Mouse (Mus musculus) kidney, postnatal 0 days (tissue): Measurements from ENCODE around the gene Gm28230. TPM values are rescaled to one million over a fixed set of nuclear protein-coding genes. Genes with fewer than 3 reads are reported as not detected.

Experiments
- ATAC-seq: fragments of 200-750 bp; cut with Nextera tagmentation; replicated peaks from 2 replicates; pipeline ENCODE4 v1.8.0; 2017; ENCODE audit warnings: low read depth, moderate number of reproducible peaks, moderate TSS enrichment, moderate library complexity; ENCODE audit not compliant: low FRiP score
- DNase-seq: peaks from one replicate; pipeline ENCODE4 v3.0.0-alpha.2; 2016; ENCODE audit warnings: low spot score
- H3K27ac ChIP-seq: fragments of 300-500 bp; sonication (generic); 2 replicates; pipeline ENCODE4 v1.5.1; 2014; ENCODE audit warnings: mild to moderate bottlenecking
- H3K27me3 ChIP-seq: fragments of 300-500 bp; sonication (generic); 2 replicates; pipeline ENCODE4 v1.6.1; 2014; ENCODE audit warnings: low read length, mixed read lengths; ENCODE audit not compliant: insufficient read depth
- H3K36me3 ChIP-seq: fragments of 300-500 bp; sonication (generic); 2 replicates; pipeline ENCODE4 v1.6.1; 2014; ENCODE audit warnings: low read length, mixed read lengths; ENCODE audit not compliant: insufficient read depth
- H3K4me1 ChIP-seq: fragments of 300-500 bp; sonication (generic); replicated peaks from 2 replicates; pipeline ENCODE4 v1.6.1; 2014; ENCODE audit warnings: antibody characterized with exemption, low read length, mixed read lengths; ENCODE audit not compliant: insufficient read depth
- H3K4me2 ChIP-seq: fragments of 300-500 bp; sonication (generic); 2 replicates; pipeline ENCODE4 v1.6.1; 2014; ENCODE audit warnings: mild to moderate bottlenecking, low read length, moderate library complexity, mixed read lengths
- H3K4me3 ChIP-seq: fragments of 300-500 bp; sonication (generic); replicated peaks from 2 replicates; pipeline ENCODE4 v1.5.1; 2014; ENCODE audit warnings: low read depth, low read length
- H3K9ac ChIP-seq: fragments of 300-500 bp; sonication (generic); 2 replicates; pipeline ENCODE4 v1.6.1; 2014; ENCODE audit warnings: low read depth, low read length
- H3K9me3 ChIP-seq: fragments of 300-500 bp; sonication (generic); replicated peaks from 2 replicates; pipeline ENCODE4 v1.6.1; 2016; ENCODE audit warnings: low read length, inconsistent platforms, mixed read lengths
- CTCF ChIP-seq: IDR thresholded peaks from 2 replicates; pipeline ENCODE4 v1.5.1; 2016; ENCODE audit warnings: antibody characterized with exemption, low read depth, mild to moderate bottlenecking, moderate library complexity
- WGBS: fragments of 180-500 bp; shearing (Covaris S2); extraction: QIAGEN DNeasy Blood & Tissue Kit; methylation state at CpG from one replicate; pipeline ENCODE4 v1.1.7; 2014; 5-methylcytosine and 5-hydroxymethylcytosine counted together
- polyA plus RNA-seq: library from polyadenylated mRNA; unstranded; fragments of >200 nt; fragmentation: Nextera tagmentation; extraction: Ambion mirVana; gene quantifications from 2 replicates; pipeline ENCODE4 v1.2.1, GENCODE M21; 2015

Gm28230 gene
- polyA plus RNA-seq, 1 experiment from 2014 or later, result 1.3 TPM

DNA sequence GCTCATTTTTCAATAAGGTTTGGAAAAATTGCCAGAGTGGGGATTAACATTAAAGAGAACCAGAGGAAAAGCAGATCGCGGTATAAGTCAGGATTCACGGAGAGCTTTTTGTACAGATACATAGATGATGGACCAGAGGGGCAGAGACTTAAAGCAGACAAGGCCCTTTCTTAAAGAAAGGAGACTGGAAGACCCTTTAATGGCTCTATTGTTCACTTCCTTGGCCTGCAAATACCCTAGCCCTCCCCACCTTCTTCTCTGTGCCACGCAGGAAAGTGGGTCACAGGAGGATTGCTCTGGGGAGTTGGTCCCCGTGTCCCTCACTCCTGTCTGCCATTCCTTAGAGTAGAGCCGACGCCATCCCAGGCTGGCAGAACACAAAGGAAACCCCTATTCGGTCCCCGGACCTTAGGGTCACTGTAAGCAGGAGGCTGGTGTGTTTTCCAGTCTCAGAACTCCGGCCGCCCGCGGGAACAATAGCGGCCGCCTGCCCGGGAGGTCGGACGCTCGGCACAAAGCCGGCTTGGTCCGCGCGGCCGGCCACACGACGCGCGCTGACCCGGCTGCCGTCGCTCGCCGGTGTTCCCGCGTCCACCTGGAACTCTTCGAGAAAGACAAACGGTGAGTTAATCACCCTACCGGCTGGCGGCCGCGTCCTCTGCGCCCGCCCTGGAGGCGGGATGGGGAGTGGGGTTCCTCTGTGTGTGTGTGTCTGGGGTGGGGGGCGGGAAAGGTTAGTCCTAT is 26.1 kb downstream of the Gm28230 start:
- Histone ChIP-seq H3K4me3 (peak overlapping the region; percentile 39), H3K27ac (peak overlapping the region; percentile 26; the same call in 1 of the 2 replicates), H3K27me3 (no peaks in the 10 kb centered on the region), H3K4me2 (peak overlapping the region; percentile 78), H3K9ac (peak overlapping the region; percentile 43), H3K9me3 (no peaks in the 10 kb centered on the region), H3K4me1 (peaks cover 12% of the 10 kb centered on the region; the same call in 1 of the 2 replicates), H3K36me3 (no peaks in the 10 kb centered on the region)
- 6% methylated on average over 45 of the region's 45 CpGs for WGBS
- DNase-seq (no peak), ATAC-seq (peak; percentile 19; the same call in 1 of the 2 replicates)
- TF ChIP-seq CTCF, result no peak

DNA sequence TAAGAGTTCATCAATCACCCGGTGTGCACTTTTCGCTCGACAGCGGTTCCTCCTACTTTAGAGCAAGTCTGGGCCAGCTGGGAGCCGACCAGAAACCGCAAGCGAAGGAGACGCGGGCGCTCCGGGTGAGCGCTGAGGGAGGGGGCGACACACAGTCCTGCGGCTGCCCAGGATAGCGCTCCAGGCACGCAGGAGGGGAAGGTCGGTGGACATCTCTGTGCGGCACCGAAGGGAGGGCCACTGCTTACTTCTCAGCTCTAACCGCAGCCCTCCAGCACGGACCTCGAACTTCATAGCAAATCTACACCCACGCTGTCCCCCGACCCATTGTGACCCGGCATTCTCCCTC is 26.6 kb downstream of the Gm28230 start:
- Histone ChIP-seq H3K27me3 (no peaks in the 10 kb centered on the region), H3K27ac (peak overlapping the region; percentile 26; the same call in 1 of the 2 replicates), H3K9ac (peak overlapping the region; percentile 43)

DNA sequence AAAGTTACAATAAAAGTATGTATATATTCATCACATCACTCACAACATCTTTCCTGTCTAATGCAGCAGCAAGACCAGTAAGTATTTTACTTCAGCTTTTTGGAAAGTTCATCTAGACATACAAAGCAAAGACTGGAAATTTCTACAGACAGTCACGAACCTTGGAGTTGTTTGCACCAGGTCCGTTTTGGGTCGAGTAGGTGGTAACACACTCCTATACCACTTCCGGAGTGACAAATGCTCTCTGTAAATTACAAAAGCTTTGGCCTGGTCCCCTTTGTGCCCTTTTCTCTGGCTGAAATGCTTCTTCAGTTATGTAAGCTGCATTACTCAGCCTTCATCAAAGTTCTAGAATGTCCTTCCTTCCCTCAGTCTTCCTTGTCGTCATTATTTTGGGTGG is 27.2 kb downstream of the Gm28230 start:
- Histone ChIP-seq H3K9me3 (no peaks in the 10 kb centered on the region), H3K4me1 (peaks cover 12% of the 10 kb centered on the region; the same call in 1 of the 2 replicates), H3K36me3 (no peaks in the 10 kb centered on the region), H3K4me3 (no peak overlapping the region), H3K9ac (no peak overlapping the region), H3K27ac (no peak overlapping the region), H3K27me3 (no peaks in the 10 kb centered on the region), H3K4me2 (no peak overlapping the region)
- ATAC-seq, result no peak
- WGBS, result 41% methylated on average over 5 of the region's 5 CpGs
- no peak for DNase-seq
- no peak for TF ChIP-seq CTCF

More for the DNA sequence above, 26.6 kb downstream of the Gm28230 start:
- H3K36me3 ChIP-seq, result no peaks in the 10 kb centered on the region
- peaks cover 12% of the 10 kb centered on the region; the same call in 1 of the 2 replicates for H3K4me1 ChIP-seq
- H3K4me3 ChIP-seq, result peak overlapping the region; percentile 39
- ATAC-seq (peak; percentile 12; the same call in 1 of the 2 replicates), DNase-seq (no peak)
- no peaks in the 10 kb centered on the region for H3K9me3 ChIP-seq
- peak overlapping the region; percentile 78 for H3K4me2 ChIP-seq
- 3% methylated on average over 25 of the region's 25 CpGs for WGBS
- TF ChIP-seq CTCF, result no peak

DNA sequence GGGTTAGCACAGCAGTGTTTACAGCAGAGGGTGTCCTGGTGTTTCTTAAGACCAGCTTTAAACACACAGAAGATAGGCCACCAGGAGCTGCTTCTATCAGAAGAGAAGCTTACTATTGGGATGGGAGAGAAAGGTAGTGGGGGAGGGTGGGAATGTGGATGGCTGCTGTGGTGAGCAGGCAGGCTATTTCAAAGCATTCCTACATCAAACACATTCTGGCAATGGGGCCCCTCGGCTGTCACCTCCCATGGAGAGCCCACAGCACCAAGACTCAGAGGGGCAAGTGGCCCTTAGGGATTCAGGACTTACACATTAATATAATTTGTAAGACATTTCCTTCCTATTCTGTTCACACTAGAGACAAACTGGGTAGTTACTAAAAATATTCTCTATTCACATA is 33.6 kb downstream of the Gm28230 start:
- H3K9me3 ChIP-seq, result no peaks in the 10 kb centered on the region
- no peak for ATAC-seq
- WGBS, result 33% methylated on average over 1 of the region's 1 CpGs
- H3K27me3 ChIP-seq, result peaks cover 23% of the 10 kb centered on the region
- no peak overlapping the region for H3K9ac ChIP-seq
- no peak for DNase-seq
- H3K4me3 ChIP-seq, result no peak overlapping the region
- TF ChIP-seq CTCF, result no peak
- peaks cover 14% of the 10 kb centered on the region for H3K4me1 ChIP-seq
- no peak overlapping the region for H3K27ac ChIP-seq
- no peak overlapping the region for H3K4me2 ChIP-seq
- H3K36me3 ChIP-seq, result no peaks in the 10 kb centered on the region

DNA sequence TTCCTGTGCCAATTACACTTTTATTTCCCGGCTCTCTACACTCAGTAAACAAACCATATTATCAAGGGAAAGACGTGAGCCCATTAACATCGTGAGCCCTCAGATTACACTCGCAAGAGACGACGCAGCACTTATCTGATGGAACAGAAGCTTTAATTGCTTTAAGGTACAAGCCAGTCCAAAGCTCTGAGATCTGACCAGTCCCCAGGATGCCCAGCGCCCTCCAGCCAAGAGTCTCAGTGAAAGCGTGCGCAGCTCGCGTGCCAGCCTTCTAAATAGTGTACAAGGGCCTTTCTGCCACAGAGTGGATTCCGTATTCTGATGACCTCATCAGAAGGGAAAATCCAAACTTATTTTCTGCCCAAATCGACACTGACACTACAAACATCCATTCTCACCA is 35.4 kb downstream of the Gm28230 start:
- TF ChIP-seq CTCF, result no peak
- H3K4me2 ChIP-seq, result peak overlapping the region; percentile 90
- WGBS, result 6% methylated on average over 13 of the region's 13 CpGs
- no peaks in the 10 kb centered on the region for H3K36me3 ChIP-seq
- ATAC-seq (no peak), DNase-seq (no peak)
- peaks cover 23% of the 10 kb centered on the region for H3K27me3 ChIP-seq
- H3K4me1 ChIP-seq, result peaks cover 14% of the 10 kb centered on the region
- H3K9ac ChIP-seq, result no peak overlapping the region
- no peak overlapping the region for H3K27ac ChIP-seq
- peak overlapping the region; percentile 48; the same call in 1 of the 2 replicates for H3K4me3 ChIP-seq
- no peaks in the 10 kb centered on the region for H3K9me3 ChIP-seq

DNA sequence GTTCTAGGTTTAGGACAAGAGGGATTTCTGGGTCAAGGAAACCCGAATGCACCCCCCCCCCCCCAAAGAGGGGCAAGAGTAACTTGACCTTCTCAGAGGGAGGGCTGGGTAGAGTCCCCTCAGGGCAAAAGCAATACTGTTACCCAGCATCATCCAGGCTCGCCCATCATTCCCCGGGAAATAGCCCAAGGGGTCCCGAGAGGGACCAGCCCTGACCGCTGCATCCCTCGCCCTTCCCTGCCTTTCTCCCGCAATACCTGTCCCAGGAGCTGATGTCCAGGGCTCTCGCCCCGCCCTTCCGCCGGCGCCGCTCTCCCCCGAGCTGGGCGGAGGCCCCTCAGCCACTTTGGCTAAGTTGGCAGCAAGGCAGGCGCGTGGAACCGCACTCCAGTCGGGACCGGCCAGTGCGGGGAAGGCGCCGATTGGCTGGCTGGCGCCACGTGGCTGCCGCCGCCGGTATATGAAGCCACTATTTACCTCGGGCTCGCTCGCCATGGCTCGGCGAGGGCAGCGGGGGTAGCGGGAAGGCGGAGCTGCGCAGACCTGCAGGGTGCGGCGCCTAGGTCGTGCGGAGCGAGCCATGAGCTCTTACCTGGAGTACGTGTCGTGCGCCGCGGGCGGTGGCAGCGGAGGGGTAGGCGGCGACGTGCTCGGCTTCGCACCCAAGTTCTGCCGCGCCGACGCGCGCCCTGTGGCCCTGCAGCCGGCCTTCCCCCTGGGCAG is 36.2 kb downstream of the Gm28230 start, which contains the start of gene Hoxd1:
Gene Hoxd1, plus strand, starts transcription at position 459 of the 723 bp plus-strand sequence.
- DNase-seq, result no peak
- H3K4me3 ChIP-seq, result peak within 1 kb of the TSS; percentile 48
- WGBS, result under 1% methylated on average over 51 of the region's 61 CpGs
- H3K4me2 ChIP-seq, result peak within 1 kb of the TSS; percentile 90
- peaks cover 23% of the 10 kb centered on the region for H3K27me3 ChIP-seq
- ATAC-seq, result peak; percentile 80
- no peak within 1 kb of the TSS for H3K27ac ChIP-seq
- H3K36me3 ChIP-seq, result no peaks in the 10 kb centered on the region
- peak within 1 kb of the TSS; percentile 40; the same call in 1 of the 2 replicates for H3K9ac ChIP-seq
- no peaks in the 10 kb centered on the region for H3K9me3 ChIP-seq
- peaks cover 14% of the 10 kb centered on the region for H3K4me1 ChIP-seq
- no peak for TF ChIP-seq CTCF
